Mouse (Mus musculus) limb, embryonic 11.5 days (tissue): ENCODE data around the gene Hacd2. TPM values are rescaled to one million over a fixed set of nuclear protein-coding genes. Genes with fewer than 3 reads are reported as not detected.

ENCODE experiments used
- ATAC-seq: fragments of 200-750 bp; cut with Nextera tagmentation; 2 replicates; pipeline ENCODE4 v1.8.0; 2017; ENCODE audit warnings: low read depth; ENCODE audit not compliant: insufficient number of reproducible peaks, low FRiP score, low TSS enrichment
- DNase-seq: peaks from one replicate; pipeline ENCODE4 v3.0.0-alpha.2; 2015; ENCODE audit warnings: low spot score
- H3K27ac ChIP-seq: fragments of 300-500 bp; sonication (generic); replicated peaks from 2 replicates; pipeline ENCODE4 v1.5.1; 2014; ENCODE audit warnings: low read depth, mild to moderate bottlenecking, low read length
- H3K27me3 ChIP-seq: fragments of 300-500 bp; sonication (generic); 2 replicates; pipeline ENCODE4 v1.6.1; 2014; ENCODE audit warnings: mild to moderate bottlenecking, low read length, mixed read lengths; ENCODE audit not compliant: control insufficient read depth, insufficient read depth
- H3K36me3 ChIP-seq: fragments of 300-500 bp; sonication (generic); 2 replicates; pipeline ENCODE4 v1.6.1; 2014; ENCODE audit warnings: mild to moderate bottlenecking, low read length, moderate library complexity, mixed read lengths; ENCODE audit not compliant: control insufficient read depth, insufficient read depth
- H3K4me1 ChIP-seq: fragments of 300-500 bp; sonication (generic); 2 replicates; pipeline ENCODE4 v1.6.1; 2014; ENCODE audit warnings: low read length, mixed read lengths; ENCODE audit not compliant: control insufficient read depth, insufficient read depth
- H3K4me2 ChIP-seq: fragments of 300-500 bp; sonication (generic); 2 replicates; pipeline ENCODE4 v1.6.1; 2014; ENCODE audit warnings: low read depth, mild to moderate bottlenecking, moderate library complexity; ENCODE audit not compliant: severe bottlenecking
- H3K4me3 ChIP-seq: fragments of 300-500 bp; sonication (generic); 2 replicates; pipeline ENCODE4 v1.5.1; 2014; ENCODE audit warnings: low read depth, low read length
- H3K9ac ChIP-seq: fragments of 300-500 bp; sonication (generic); 2 replicates; pipeline ENCODE4 v1.6.1; 2014; ENCODE audit warnings: mild to moderate bottlenecking, low read length
- H3K9me3 ChIP-seq: fragments of 300-500 bp; sonication (generic); 2 replicates; pipeline ENCODE4 v1.6.1; 2016; ENCODE audit warnings: low read length; ENCODE audit not compliant: control insufficient read depth
- WGBS: fragments of 180-500 bp; shearing (Covaris S2); extraction: QIAGEN DNeasy Blood & Tissue Kit; methylation state at CpG from one replicate; pipeline ENCODE4 v1.1.7; 2014; 5-methylcytosine and 5-hydroxymethylcytosine counted together
- polyA plus RNA-seq: library from polyadenylated mRNA; unstranded; fragments of >200 nt; fragmentation: Nextera tagmentation; extraction: Ambion mirVana; gene quantifications from 2 replicates; pipeline ENCODE4 v1.2.1, GENCODE M21; 2014

Gene Hacd2
- polyA plus RNA-seq, 1 experiment from 2014 or later: 37.0 TPM

GRCm38 (mm10) chr16:35016491-35016890, 5.7 kb upstream of the Hacd2 start:
- Histone ChIP-seq H3K9ac (no peak overlapping the region), H3K9me3 (no peaks in the 10 kb centered on the region), H3K27me3 (no peaks in the 10 kb centered on the region), H3K27ac (no peak overlapping the region), H3K4me3 (no peak overlapping the region), H3K4me1 (no peaks in the 10 kb centered on the region), H3K4me2 (no peak overlapping the region), H3K36me3 (no peaks in the 10 kb centered on the region)
- ATAC-seq (no peak), DNase-seq (no peak)
- WGBS: 81% methylated on average over 3 of the region's 3 CpGs

- no peak for DNase-seq
- no peak overlapping the region for H3K4me2 ChIP-seq
- H3K27me3 ChIP-seq: no peaks in the 10 kb centered on the region
- 91% methylated on average over 1 of the region's 1 CpGs for WGBS
- no peak overlapping the region for H3K9ac ChIP-seq
- no peak overlapping the region for H3K27ac ChIP-seq
- no peak for ATAC-seq
- no peak overlapping the region for H3K4me3 ChIP-seq
- H3K4me1 ChIP-seq: no peaks in the 10 kb centered on the region
- H3K9me3 ChIP-seq: no peaks in the 10 kb centered on the region
- H3K36me3 ChIP-seq: no peaks in the 10 kb centered on the region
Observed at GRCm38 (mm10) chr16:35018470-35018974, 3.7 kb upstream of the Hacd2 start.

- Histone ChIP-seq H3K27ac (no peak overlapping the region), H3K27me3 (no peaks in the 10 kb centered on the region), H3K36me3 (peaks cover 2% of the 10 kb centered on the region; the same call in 1 of the 2 replicates), H3K9ac (no peak overlapping the region; the same call in 1 of the 2 replicates), H3K4me2 (peak overlapping the region; percentile 54), H3K9me3 (no peaks in the 10 kb centered on the region), H3K4me1 (no peaks in the 10 kb centered on the region), H3K4me3 (peak overlapping the region; percentile 79)
- WGBS: 53% methylated on average over 5 of the region's 5 CpGs
- no peak for DNase-seq
- no peak; the same call in 1 of the 2 replicates for ATAC-seq
Observed at GRCm38 (mm10) chr16:35021903-35022241, 356 bp upstream of the Hacd2 start.

- DNase-seq: no peak
Observed at GRCm38 (mm10) chr16:35023138-35023735, 1.0 kb downstream of the Hacd2 start.

GRCm38 (mm10) chr16:35024300-35024699, 2.1 kb downstream of the Hacd2 start:
- H3K4me2 ChIP-seq: no peak overlapping the region
- H3K4me3 ChIP-seq: no peak overlapping the region
- WGBS: 86% methylated on average over 5 of the region's 5 CpGs

More at GRCm38 (mm10) chr16:35023138-35023735, 1.0 kb downstream of the Hacd2 start:
- ATAC-seq: no peak
- no peak overlapping the region; the same call in 1 of the 2 replicates for H3K27ac ChIP-seq
- H3K4me1 ChIP-seq: no peaks in the 10 kb centered on the region
- H3K9ac ChIP-seq: peak overlapping the region; percentile 84
- no peaks in the 10 kb centered on the region for H3K27me3 ChIP-seq
- WGBS: 5% methylated on average over 8 of the region's 8 CpGs
- H3K4me3 ChIP-seq: peak overlapping the region; percentile 79
- peak overlapping the region; percentile 54 for H3K4me2 ChIP-seq
- H3K36me3 ChIP-seq: peaks cover 2% of the 10 kb centered on the region; the same call in 1 of the 2 replicates
- no peaks in the 10 kb centered on the region for H3K9me3 ChIP-seq

GRCm38 (mm10) chr16:35025347-35025746, 3.1 kb downstream of the Hacd2 start:
- no peak overlapping the region for H3K9ac ChIP-seq
- H3K4me2 ChIP-seq: no peak overlapping the region
- no peak for ATAC-seq
- 93% methylated on average over 4 of the region's 4 CpGs for WGBS
- H3K4me3 ChIP-seq: no peak overlapping the region
- no peaks in the 10 kb centered on the region for H3K27me3 ChIP-seq
- no peaks in the 10 kb centered on the region for H3K9me3 ChIP-seq
- DNase-seq: no peak
- no peaks in the 10 kb centered on the region for H3K4me1 ChIP-seq
- peaks cover 7% of the 10 kb centered on the region; the same call in 1 of the 2 replicates for H3K36me3 ChIP-seq
- no peak overlapping the region for H3K27ac ChIP-seq

More at GRCm38 (mm10) chr16:35024300-35024699, 2.1 kb downstream of the Hacd2 start:
- no peaks in the 10 kb centered on the region for H3K4me1 ChIP-seq
- peaks cover 6% of the 10 kb centered on the region; the same call in 1 of the 2 replicates for H3K36me3 ChIP-seq
- no peak for ATAC-seq
- no peaks in the 10 kb centered on the region for H3K27me3 ChIP-seq
- no peak for DNase-seq
- H3K9me3 ChIP-seq: no peaks in the 10 kb centered on the region
- no peak overlapping the region for H3K9ac ChIP-seq
- no peak overlapping the region for H3K27ac ChIP-seq

GRCm38 (mm10) chr16:35033241-35033640, 11.0 kb downstream of the Hacd2 start:
- Histone ChIP-seq H3K9ac (no peak overlapping the region), H3K9me3 (no peaks in the 10 kb centered on the region), H3K4me1 (peaks cover 4% of the 10 kb centered on the region), H3K27me3 (no peaks in the 10 kb centered on the region), H3K27ac (no peak overlapping the region), H3K36me3 (peaks cover 4% of the 10 kb centered on the region; the same call in 1 of the 2 replicates), H3K4me3 (no peak overlapping the region), H3K4me2 (no peak overlapping the region)
- DNase-seq (no peak), ATAC-seq (no peak)
- WGBS: 84% methylated on average over 3 of the region's 3 CpGs

- H3K4me2 ChIP-seq: no peak overlapping the region
- no peaks in the 10 kb centered on the region for H3K27me3 ChIP-seq
- H3K9me3 ChIP-seq: no peaks in the 10 kb centered on the region
- peaks cover 4% of the 10 kb centered on the region; the same call in 1 of the 2 replicates for H3K36me3 ChIP-seq
- H3K9ac ChIP-seq: no peak overlapping the region
- 76% methylated on average over 8 of the region's 8 CpGs for WGBS
- no peak overlapping the region for H3K27ac ChIP-seq
- H3K4me1 ChIP-seq: peaks cover 5% of the 10 kb centered on the region
- DNase-seq (no peak), ATAC-seq (no peak)
- H3K4me3 ChIP-seq: no peak overlapping the region
Observed at GRCm38 (mm10) chr16:35033809-35034577, 11.8 kb downstream of the Hacd2 start.
